13 mouse cellular contexts compared by ENCODE assay signal in genomic region chr13:114992260-114993014, GRCm38 (mm10).
DNase-seq lines count a peak whose midpoint lies in the region; ATAC-seq lines count a peak whose summit lies in the region.
"Had no signal": no experiment of that assay in that cellular context is flagged by ENCODE, and none has a peak within 500 bp of the region (broad histone marks: within the 10 kb centered on the region; RNA-seq: fewer than 3 reads in every experiment).

No protein-coding gene starts in this region.

- no peak for DNase-seq in frontal cortex, postnatal 10 days (ENCODE audit: low spot score in 2 of 2)
- peak; percentile 52 for DNase-seq in embryonic facial prominence, embryonic 11.5 days (ENCODE audit: low spot score)
- peak; percentile 71 for DNase-seq in midbrain, embryonic 14.5 days
- DNase-seq in thymus, postnatal 4 days, result no peak
- no peak for DNase-seq in gastrocnemius, postnatal 10 days
- no peak for DNase-seq in gastrocnemius, postnatal 36 days
- DNase-seq: cerebellum, adult 11-12 months; right cerebral cortex, adult 18-20 months had no signal

- no peaks in the 10 kb centered on the region for H3K4me1 ChIP-seq in embryonic facial prominence, embryonic 11.5 days (ENCODE audit: control insufficient read depth, insufficient read depth, low read length)
- H3K4me1 ChIP-seq in hindbrain, embryonic 13.5 days (replicated peaks), result peaks cover 11% of the 10 kb centered on the region
- H3K4me1 ChIP-seq in midbrain, embryonic 14.5 days (ENCODE audit: control insufficient read depth, insufficient read depth, low read length), result peaks cover 7% of the 10 kb centered on the region

- no peak overlapping the region for H3K4me3 ChIP-seq in embryonic facial prominence, embryonic 11.5 days (ENCODE audit: low read depth, low read length)
- H3K4me3 ChIP-seq in hindbrain, embryonic 13.5 days, result no peak overlapping the region
- H3K4me3 ChIP-seq in midbrain, embryonic 14.5 days (replicated peaks; ENCODE audit: low read depth, low read length), result no peak overlapping the region

- 23% methylated on average over 14 of the region's 14 CpGs for WGBS in embryonic facial prominence, embryonic 11.5 days
- 22% methylated on average over 14 of the region's 14 CpGs for WGBS in hindbrain, embryonic 13.5 days
- 31% methylated on average over 14 of the region's 14 CpGs for WGBS in midbrain, embryonic 14.5 days

- H3K27me3 ChIP-seq in embryonic facial prominence, embryonic 11.5 days (ENCODE audit: control insufficient read depth, insufficient read depth, low read length), result no peaks in the 10 kb centered on the region
- H3K27me3 ChIP-seq in hindbrain, embryonic 13.5 days, result no peaks in the 10 kb centered on the region
- H3K27me3 ChIP-seq in midbrain, embryonic 14.5 days (ENCODE audit: control insufficient read depth, insufficient read depth, low read length), result no peaks in the 10 kb centered on the region

- no peak overlapping the region for H3K4me2 ChIP-seq in embryonic facial prominence, embryonic 11.5 days (ENCODE audit: low read depth, low read length)
- H3K4me2 ChIP-seq in hindbrain, embryonic 13.5 days, result peak overlapping the region; percentile 27
- H3K4me2 ChIP-seq in midbrain, embryonic 14.5 days (ENCODE audit: low read length), result peak overlapping the region; percentile 33; the same call in 1 of the 2 replicates
- H3K4me2 ChIP-seq: liver, embryonic 11.5 days had no signal

- intact Hi-C loops in gastrocnemius, postnatal 36 days (cut with DNase I), result no loop called here

- ATAC-seq in frontal cortex, adult (ENCODE audit: low TSS enrichment), result peak; percentile 47; the same call in 1 of the 2 replicates
- ATAC-seq in embryonic facial prominence, embryonic 11.5 days (replicated peaks; ENCODE audit: insufficient number of reproducible peaks, low FRiP score, low TSS enrichment, low read depth), result no peak
- peak; percentile 91 for ATAC-seq in hindbrain, embryonic 13.5 days (ENCODE audit: low FRiP score)
- ATAC-seq in midbrain, embryonic 14.5 days (ENCODE audit: low FRiP score, low TSS enrichment), result peak; percentile 68
- ATAC-seq: inflammation-experienced regulatory T-cells, adult 6 months had no signal

- no peaks in the 10 kb centered on the region for H3K36me3 ChIP-seq in embryonic facial prominence, embryonic 11.5 days (replicated peaks; ENCODE audit: control insufficient read depth, insufficient read depth, low read depth, low read length)
- no peaks in the 10 kb centered on the region for H3K36me3 ChIP-seq in hindbrain, embryonic 13.5 days
- no peaks in the 10 kb centered on the region for H3K36me3 ChIP-seq in midbrain, embryonic 14.5 days (ENCODE audit: control insufficient read depth, insufficient read depth, low read length)
- H3K36me3 ChIP-seq: G1E had no signal

- no peaks in the 10 kb centered on the region for H3K9me3 ChIP-seq in embryonic facial prominence, embryonic 11.5 days (replicated peaks; ENCODE audit: control insufficient read depth, low read length)
- H3K9me3 ChIP-seq in hindbrain, embryonic 13.5 days, result no peaks in the 10 kb centered on the region
- H3K9me3 ChIP-seq in midbrain, embryonic 14.5 days (ENCODE audit: control insufficient read depth, low read length), result no peaks in the 10 kb centered on the region
- H3K9me3 ChIP-seq: G1E had no signal

- no peak overlapping the region for H3K9ac ChIP-seq in embryonic facial prominence, embryonic 11.5 days (replicated peaks; ENCODE audit: low read length)
- H3K9ac ChIP-seq in hindbrain, embryonic 13.5 days, result no peak overlapping the region
- no peak overlapping the region for H3K9ac ChIP-seq in midbrain, embryonic 14.5 days (replicated peaks; ENCODE audit: low read length)

- no peak overlapping the region for H3K27ac ChIP-seq in embryonic facial prominence, embryonic 11.5 days (replicated peaks; ENCODE audit: low read depth, low read length)
- no peak overlapping the region for H3K27ac ChIP-seq in hindbrain, embryonic 13.5 days
- H3K27ac ChIP-seq in midbrain, embryonic 14.5 days (replicated peaks; ENCODE audit: low read depth, low read length), result peak overlapping the region; percentile 49; the same call in 1 of the 2 replicates

Comparison
In these comparisons a context has a peak if more than half of its experiments do, and no peak if none do; other contexts are left out.
1. DNase-seq: peak in embryonic facial prominence, embryonic 11.5 days (single experiment) and midbrain, embryonic 14.5 days (single experiment); none in frontal cortex, postnatal 10 days (0 of 2), thymus, postnatal 4 days (single experiment), gastrocnemius, postnatal 10 days (single experiment) and gastrocnemius, postnatal 36 days (0 of 2).